Mouse (Mus musculus) C2C12 (cell line): ENCODE data around the gene Theg.

ENCODE experiments used
- CTCF ChIP-seq: IDR thresholded peaks from one replicate; pipeline ENCODE4 v1.5.1; 2011; ENCODE audit not compliant: control insufficient read depth, insufficient read depth, insufficient read length
- MAX ChIP-seq: IDR thresholded peaks from one replicate; pipeline ENCODE4 v1.6.1; 2011; ENCODE audit warnings: mild to moderate bottlenecking, control low read depth
- MYOG ChIP-seq: IDR thresholded peaks from one replicate; pipeline ENCODE4 v1.6.1; 2011; ENCODE audit not compliant: control insufficient read depth, insufficient read length; ENCODE audit errors: extremely low read depth
- USF1 ChIP-seq: IDR thresholded peaks from one replicate; pipeline ENCODE4 v1.6.1; 2011; ENCODE audit warnings: low read depth, mild to moderate bottlenecking, control low read depth, moderate library complexity

DNA sequence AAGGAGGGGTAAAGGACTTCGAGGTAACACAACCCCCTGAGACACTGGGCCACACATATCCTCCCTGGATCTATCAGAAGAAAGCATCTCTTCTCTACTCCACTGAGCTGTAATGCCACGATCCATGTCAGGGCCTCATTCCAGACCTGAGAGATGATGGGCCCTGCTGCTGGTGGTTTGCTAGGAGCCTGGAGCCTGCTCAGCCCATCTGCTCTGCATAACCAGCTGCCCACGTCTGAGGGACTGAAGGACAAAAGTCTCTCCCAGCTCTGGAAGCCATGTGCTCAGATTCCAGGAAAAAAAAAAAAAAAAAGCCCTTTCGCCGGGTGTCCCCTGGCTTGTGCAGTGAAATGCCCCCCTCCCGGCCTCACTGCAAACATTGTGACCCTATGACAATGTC, 11.4 kb downstream of the Theg start:
- TF ChIP-seq MYOG, result no peak
- no peak for TF ChIP-seq MAX
- no peak for TF ChIP-seq CTCF
- no peak for TF ChIP-seq USF1
